Mouse (Mus musculus) left cerebral cortex, postnatal 36 days (tissue): ENCODE data around the gene Gm32742. TPM values are rescaled to one million over a fixed set of nuclear protein-coding genes. Genes with fewer than 3 reads are reported as not detected.

Experiments
- DNase-seq, 2 experiments: peaks; one replicate each; pipeline ENCODE4 v3.0.0; 2021 to 2022; ENCODE audit warnings: low spot score in 2 of 2, mixed read lengths in 1 of 2
- intact Hi-C: fragments of 180-260 bp; cut with DNase I; formaldehyde crosslinking; loops from one replicate; pipeline ENCODE4 v1.15.1; 2025
- microRNA-seq: library from miRNA; unstranded; fragments of <30 nt; microRNA quantifications from one replicate; pipeline ENCODE4 v1.2.0, GENCODE M21; 2022
- total RNA-seq, 2 experiments: library from RNA; stranded (reverse); gene quantifications; 2 replicates each; pipeline ENCODE4 v1.2.3; 2021

Gene Gm32742
- total RNA-seq, 2 experiments from 2014 or later: 0.05 TPM; not detected in 1

DNA sequence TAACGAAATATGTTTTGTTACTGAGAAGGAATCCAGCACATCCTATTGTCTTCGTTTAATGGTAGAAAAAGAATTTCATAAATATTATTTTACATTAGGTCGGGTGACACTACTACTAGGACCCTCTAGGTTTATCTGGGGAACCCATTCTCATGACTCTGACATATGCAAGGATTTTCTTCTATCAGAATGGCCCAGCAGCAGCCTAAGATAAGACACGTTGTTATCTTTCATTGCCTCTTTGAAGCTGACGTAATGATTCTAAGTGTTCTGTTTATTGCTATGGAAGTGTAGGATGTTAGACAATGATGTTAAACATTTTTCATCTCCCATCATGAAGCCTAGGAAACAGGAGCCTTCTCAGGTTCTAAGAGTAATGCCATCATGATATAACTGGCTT is 71.6 kb downstream of the Gm32742 start:
- intact Hi-C loops: no loop called here
- no peak for DNase-seq

DNA sequence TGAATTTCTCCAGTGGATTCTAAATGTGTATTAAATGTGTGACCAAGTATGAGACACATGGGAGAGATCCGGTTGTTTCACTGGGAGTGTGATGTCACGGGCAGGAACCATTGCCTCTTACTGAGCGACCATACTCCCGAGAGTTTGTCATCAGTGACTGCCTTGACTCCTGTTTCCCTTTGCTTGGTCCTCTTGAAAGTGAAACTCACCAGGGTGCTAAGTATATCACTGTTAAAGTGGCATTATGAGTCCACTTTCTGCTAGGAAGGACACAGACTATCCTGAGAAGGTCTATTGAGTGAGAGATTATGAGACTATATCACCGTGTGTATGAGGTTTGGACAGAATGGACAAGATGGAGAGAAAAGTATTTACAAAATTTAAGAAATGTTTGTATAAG is 83.7 kb downstream of the Gm32742 start:
- DNase-seq: no peak
- intact Hi-C loops: no loop called here

Small RNA genes within 50 kb of the gene (microRNA-seq; reads per million reads assigned to microRNA genes)
- 5.1 reads per million, percentile 17 among the genes with 10 or more reads in this experiment for gene Mir34b
- gene Mir34c: 240 reads per million, percentile 64 among the genes with 10 or more reads in this experiment

Other genes with a start within 250 kb of the Gm32742 start
- gene Sik2, start 156.4 kb downstream of the Gm32742 start, total RNA-seq: 10 to 100 TPM; 45.9 to 57.5 TPM
- not detected for gene Btg4, start 104.6 kb downstream of the Gm32742 start, total RNA-seq
- gene Layn, start 88.4 kb downstream of the Gm32742 start, total RNA-seq: 1 to 10 TPM; 4.1 to 5.7 TPM
- gene 4833427G06Rik, start 63.4 kb downstream of the Gm32742 start, total RNA-seq: not detected
- not detected for gene Pou2af1, start 48.2 kb upstream of the Gm32742 start, total RNA-seq
- 1 to 10 TPM in 1 of 2 experiments, under 1 TPM in 1; 0.75 to 1.2 TPM for gene Colca2, start 113.1 kb upstream of the Gm32742 start, total RNA-seq
- gene 1810046K07Rik, start 163.4 kb upstream of the Gm32742 start, total RNA-seq: not detected